Mouse (Mus musculus) frontal cortex, adult (tissue): ENCODE data around the gene Prune1.

Source experiments
- ATAC-seq: cut with Nextera tagmentation; 2 replicates; pipeline ENCODE4 v1.9.2; 2017; ENCODE audit warnings: mild to moderate bottlenecking, moderate library complexity, mixed read lengths; ENCODE audit not compliant: low TSS enrichment

The Prune1 gene

DNA sequence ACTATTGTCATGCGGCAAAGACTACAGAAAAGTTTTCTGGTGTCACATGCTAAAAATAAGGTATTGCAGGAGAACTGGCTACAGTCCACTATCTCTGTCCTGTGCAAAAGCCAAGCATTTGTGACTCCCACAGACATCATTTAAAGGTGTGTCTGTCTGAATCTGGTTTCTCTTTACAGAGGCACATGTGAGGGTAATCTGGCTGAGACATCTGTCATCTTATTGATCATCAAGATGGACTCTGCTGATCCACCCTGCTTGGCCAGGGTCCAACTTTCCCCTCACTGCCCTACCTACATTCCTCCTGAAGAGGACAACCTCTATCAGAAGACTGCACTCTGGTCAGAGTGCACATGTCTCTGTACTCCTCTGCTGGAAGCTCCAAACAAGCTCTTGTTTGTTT is 4.7 kb downstream of the Prune1 start:
- no peak for ATAC-seq

DNA sequence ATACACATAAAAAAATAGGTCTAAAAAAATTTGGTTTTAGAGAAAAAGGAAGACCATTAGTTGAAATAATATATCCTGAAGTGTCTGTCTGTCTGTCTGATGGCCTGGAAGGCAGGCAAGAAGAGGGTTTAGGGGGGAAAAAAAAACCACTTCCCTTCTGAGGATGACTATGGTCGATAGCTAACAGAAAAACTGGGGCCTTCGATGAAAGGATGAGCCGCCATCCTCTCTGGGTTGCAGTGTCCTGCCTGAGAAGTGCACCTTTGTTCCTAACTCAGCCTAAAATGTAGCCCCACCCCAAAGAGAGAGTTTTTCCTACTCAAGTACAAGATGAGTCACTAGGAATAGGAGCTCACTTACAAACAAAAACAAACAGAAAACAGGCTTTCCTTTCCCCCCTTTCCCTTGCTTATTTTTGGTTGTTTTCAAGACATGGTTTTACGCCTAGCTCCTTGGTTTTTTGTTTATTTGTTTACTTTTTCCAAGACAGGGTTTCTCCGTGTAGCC is 5.4 kb downstream of the Prune1 start:
- ATAC-seq = no peak

DNA sequence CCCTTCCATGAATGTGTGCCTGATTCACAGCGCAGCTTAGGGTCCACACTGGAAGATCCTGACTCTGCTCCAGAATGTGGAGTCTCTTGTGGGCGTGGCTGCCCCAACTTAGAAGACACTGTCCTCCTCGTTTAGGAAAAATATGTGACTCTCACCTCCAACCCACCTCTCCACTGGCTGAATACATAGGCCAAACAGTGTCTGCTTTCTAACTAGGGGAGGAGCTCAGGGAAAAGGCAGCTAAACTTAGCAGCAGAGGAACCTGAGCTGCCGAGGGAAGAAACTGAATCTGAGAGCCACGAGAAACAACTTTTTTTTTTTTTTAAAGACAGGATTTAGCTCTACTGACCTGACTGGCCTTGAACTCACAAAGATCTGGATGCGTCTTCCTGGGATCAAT is 6.7 kb downstream of the Prune1 start:
- ATAC-seq = no peak

DNA sequence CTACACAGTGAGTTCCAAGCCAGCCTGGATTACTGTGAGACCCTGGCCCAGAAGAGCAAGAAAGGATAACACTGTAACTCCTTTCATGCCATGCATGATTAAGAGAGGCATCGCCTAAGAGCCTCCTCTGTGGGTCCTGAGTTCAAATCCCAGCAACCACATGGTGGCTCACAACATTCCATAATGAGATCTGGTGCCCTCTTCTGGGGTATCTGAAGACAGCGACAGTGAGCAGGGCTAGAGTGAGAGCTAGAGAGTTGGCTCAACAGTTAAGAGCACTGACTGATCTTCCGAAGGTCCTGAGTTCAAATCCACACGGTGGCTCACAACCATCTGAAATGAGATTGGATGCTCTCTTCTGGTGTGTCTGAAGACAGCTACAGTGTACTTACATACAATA is 7.4 kb downstream of the Prune1 start:
- ATAC-seq = no peak

DNA sequence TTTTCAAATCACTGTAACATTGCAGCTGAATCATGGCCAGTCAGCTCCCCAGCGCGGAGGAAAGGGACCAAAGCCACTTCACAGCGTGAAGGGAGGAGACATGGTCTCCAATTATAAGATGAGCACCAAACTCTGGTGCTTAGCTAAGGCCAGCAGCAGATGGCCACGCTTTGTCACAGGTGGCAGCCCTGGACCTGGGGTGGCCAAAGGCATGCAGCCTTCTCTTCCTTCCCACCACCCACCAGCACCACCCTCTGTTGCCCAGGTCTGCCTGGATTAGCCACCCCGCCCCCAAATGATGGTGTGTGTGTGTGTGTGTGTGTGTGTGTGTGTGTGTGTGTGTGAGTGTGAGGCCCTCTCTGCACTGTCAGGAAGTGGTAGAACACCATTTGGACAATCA is 8.4 kb downstream of the Prune1 start:
- ATAC-seq = no peak

DNA sequence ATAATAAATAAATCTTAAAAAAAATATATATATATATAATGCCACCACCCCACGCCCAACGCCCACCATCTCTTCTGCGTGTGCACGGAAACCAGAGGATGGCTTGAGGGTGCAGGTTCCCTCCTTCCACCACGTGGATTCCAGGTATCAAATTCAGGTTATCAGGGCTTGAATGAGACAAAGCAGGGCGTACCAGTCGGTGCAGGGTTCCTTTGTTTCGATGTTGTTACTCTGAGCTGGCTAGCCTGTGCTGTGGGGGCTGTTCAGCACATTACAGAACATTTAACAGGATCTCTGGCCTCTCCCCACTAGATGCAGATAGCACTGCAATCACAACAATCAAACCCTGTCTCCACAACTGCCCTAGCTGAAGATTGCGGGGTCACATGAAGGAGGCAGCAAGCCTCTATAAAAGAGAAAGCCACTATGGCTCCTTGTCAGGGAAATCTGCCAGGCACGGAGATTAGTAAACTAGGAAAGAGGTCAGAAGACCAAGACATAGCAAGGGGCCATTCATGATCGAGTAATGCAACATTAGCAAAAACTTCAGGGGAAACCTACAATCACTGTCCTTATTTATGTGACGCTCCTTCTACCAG is 11.0 kb downstream of the Prune1 start:
- no peak for ATAC-seq

DNA sequence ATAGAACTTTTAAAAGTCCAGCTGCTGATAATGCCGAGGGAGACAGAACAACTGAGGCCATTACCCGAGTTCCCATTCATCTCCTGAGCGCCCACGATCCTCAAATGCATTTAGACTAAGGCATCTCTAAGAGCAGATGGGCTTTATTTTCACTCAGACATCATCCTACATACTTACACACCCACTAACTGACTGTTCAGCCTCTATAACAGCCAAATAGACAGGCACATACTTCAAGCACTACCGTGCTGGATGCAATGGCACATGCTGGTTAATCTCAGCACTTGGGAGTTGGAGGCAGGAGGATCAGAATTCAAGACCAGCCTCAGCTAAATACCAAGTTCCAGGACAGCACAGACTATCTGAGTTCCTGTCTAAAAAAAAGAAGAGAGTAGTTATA is 12.1 kb downstream of the Prune1 start:
- ATAC-seq = peak; percentile 93

DNA sequence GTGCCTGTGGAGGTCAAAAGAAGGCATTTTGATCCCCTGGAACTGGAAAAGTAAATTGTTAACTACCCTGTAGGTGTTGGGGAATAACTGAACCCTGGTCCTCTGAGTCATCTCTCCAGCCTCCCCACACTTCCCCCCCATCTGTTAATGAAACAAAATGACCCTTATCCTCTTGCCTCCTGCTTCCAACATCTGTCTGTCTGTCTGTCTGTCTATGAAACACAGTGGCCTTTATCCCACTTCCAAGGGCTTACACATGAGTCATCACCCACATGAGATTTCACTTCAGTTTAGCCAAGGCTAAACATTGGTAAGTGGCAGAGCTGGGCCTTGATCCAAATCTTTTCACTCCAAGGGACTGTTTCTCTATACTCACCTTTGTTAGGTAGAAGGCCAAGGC is 14.0 kb downstream of the Prune1 start:
- no peak for ATAC-seq

DNA sequence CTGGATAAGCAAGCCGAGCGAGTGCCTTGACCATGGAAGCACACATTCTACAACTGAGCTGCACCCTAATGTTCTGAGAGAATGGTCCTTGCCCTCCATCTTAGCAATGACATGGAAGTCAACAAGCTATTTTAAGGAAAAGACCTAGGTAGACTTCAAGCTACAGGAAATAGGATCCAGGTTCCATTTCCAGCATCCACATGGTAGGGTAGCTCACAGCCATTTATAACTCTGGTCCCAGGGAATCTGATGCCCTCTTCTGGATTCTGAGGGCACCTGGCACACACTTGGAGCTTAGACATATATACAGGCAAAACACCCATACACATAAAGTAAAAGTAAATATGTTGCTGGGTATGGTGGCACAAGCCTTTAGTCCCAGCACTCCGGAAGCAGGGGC is 15.8 kb downstream of the Prune1 start:
- ATAC-seq = no peak

DNA sequence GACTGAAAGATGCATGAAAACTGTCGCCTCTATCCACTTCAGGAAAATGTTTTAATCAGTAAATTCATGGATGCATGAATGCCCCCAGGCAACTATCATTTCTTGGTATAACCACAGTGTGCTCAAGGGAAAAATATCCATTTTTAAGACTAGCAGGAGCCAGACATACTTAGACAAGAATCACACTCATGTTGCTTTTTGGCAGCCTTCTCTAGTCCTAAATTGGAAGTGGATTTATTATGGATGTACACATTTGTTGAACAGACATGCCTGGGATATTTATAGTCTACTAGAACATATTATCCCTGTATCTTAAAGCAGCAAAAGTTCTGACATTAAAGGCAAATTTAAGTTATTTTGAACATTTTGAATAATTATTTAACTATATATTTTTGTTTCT is 17.2 kb downstream of the Prune1 start:
- peak; percentile 70 for ATAC-seq

DNA sequence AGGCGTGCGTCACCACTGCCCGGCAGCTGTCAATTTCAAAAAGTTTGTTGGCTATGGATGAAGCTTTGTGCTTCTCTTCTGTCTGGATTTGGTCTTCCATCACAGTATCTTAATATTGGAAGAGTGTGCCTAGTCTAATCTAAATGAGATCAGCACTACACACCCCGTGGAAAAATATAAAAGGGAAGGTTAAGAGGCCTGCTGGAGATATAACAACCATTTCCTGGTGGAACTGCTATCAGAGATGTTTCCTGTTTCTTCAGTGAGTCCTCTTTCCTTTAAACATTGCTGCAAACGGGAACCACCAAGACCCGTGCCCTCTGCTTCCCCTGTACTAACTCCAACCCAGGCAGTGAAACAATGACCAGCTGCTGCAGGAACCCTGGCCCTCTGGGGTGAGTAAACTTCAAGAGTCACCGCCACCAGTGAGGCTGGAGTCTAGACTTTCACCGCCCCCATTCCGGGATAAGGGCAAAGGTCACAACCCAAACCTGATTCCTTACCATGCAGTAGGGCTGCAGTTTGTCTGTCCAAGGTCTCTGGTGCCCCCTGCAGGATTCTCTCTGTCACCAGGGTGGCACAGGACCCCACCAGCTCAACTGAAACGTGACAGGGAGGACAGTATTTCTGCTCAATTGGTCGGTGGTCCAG is 18.7 kb downstream of the Prune1 start:
- peak; percentile 42; the same call in 1 of the 2 replicates for ATAC-seq

DNA sequence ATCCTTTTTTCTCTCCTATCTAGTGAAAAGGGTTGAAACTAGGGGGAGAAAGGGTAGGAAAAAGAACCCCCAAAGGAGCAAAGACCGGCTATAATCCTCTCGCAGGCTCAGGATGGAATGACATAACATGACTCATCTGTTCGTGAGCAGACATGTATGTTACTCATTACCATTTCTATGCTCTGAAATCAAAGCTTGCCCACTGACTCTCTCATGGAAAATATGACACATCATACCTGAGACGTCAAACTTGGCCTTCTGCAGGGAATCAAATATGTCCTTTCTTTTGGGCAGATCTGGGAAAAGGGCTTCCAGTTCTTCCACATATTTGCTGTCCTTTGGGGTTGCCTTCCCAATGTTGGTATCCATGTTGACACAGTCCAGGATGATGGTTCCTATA is 19.9 kb downstream of the Prune1 start:
- no peak for ATAC-seq

DNA sequence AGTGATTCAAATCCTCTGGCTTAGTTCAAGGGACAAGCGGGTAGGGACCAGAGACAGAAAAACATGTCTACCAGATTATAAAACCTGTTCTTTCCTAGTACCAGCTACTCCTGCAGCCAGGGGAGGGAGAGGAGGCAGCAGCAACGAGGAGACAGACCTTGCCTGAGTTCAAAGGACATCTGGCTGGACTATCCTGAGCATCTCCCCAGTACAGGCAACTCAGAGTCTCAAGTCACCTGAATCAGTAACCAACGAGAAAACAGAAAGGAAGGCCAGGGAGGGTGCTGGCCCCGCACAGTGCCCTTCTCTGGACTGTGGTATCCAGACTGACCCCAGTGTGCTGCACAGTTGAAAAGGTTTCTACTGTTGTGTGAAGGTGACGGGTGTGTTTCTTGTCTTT is 24.9 kb downstream of the Prune1 start:
- ATAC-seq = no peak

DNA sequence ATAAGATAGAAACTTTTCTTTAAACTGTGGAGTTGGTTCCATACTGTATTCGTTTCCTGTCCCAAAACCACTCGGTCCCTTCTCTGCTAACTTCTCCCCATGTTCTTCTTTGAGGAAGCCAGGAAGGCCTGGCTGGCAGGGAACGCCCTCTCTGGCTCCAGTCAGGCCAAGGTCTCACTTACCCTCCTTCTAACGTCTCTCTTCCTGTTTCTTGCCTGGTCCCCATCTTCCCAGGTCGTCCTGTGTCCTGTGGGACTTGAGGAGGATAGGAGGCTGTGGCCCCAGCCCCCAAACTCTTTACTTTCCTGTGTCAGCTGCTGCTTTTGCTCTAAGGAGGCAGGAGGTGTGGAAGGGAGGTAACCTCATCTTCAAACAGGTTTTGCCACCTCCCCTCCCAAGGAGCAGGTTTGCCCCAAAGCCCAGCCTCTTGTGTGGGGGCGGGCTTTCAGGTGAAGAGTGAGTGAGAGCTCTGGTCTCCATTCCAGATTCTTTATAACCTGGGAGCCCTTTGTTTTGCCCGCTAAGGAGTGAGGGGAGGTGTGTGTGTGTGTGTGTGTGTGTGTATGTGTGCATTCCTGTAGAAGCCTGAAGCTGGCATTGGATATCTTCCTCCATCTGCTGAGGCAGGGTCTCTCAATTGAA is 31.0 kb downstream of the Prune1 start, which contains the start of gene Bnipl:
TSS of gene Bnipl (minus strand) at position 411 of the 642 bp plus-strand sequence.
- no peak for ATAC-seq

DNA sequence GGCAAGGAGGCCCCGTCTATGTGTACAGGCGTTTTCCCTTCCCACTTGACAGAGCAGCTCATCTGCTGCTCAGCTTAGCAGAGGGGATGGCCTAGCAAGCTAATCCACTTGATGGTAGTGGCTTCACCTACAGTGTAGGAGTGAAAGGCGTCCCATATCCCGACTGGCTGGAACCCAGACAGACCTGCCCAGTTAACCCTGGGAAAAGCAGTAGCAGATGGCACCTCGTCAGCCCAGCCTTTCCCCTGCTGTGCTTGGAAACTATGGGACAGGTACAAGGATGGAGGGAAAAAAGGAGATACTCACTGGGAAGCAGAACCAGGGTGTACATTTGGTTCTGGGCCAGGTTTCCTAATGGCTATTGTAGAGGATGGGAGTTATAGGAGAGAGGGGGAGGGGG is 31.5 kb downstream of the Prune1 start:
- ATAC-seq = no peak

DNA sequence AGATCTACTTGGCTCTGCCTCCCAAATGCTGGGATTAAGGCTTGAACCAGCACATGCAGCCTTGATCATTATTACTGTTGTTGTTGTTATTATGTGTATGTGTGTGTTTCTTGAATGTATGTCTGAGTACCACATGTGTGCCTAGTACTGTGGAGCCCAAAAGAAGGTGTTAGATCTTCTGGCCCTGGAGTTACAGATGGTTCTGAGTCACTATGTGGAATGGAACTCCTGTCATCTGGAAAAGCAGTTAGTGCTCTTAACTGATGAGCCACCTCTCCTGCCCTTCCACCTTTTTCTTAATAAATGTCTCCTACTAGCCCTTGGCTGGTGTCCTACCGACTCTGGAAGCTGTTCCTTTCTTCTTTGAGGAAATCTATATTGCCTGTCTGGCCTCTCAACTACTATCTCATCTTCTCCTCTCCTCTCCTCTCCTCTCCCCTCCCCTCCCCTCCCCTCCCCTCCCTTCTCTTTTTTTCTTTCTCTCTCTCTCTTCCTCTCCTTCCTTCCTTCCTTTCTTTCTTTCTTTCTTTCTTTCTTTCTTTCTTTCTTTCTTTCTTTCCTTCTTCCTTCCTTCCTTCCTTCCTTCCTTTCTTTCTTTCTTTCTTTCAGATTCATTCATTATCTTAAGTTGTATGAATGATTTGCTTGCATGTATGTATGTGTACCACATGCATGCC is 34.1 kb downstream of the Prune1 start:
- no peak for ATAC-seq

DNA sequence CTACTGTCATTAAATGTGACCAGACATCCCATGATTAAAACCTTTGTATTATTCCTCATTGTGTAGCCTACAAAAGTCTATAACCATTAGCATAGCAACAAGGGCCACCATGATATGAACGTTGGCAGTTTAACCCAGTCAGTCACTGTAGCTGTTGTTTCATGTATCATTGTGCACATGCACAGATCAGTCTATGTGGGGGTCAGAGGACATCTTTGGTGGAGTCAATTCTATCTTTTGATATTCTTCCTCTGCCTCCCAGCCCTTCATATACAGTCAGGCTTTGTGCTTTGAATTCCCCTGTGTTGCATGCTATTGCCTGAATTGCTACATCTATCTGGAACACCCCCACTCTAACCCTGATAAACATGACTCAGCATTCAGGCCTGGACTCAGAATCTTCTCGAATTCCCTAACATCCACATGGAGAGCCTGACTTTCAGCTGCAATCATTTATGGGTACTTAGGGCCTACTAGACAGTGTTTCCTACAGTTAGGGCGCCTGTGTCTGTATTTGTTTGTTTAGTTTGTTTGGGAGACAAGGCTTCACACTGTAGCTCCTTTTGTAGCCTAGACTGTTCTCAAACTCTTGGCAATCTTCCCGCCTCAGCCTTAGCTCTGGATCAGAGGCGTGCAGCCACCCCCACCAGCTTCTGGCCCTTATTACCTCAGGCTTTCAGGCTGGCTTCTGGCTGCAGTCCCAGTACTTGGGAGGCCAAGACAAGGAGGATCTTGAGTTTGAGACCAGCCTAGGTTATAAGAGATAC is 35.2 kb downstream of the Prune1 start:
- 0 out of 2 replicates have a peak, but pooled peaks have one; percentile 38 for ATAC-seq

DNA sequence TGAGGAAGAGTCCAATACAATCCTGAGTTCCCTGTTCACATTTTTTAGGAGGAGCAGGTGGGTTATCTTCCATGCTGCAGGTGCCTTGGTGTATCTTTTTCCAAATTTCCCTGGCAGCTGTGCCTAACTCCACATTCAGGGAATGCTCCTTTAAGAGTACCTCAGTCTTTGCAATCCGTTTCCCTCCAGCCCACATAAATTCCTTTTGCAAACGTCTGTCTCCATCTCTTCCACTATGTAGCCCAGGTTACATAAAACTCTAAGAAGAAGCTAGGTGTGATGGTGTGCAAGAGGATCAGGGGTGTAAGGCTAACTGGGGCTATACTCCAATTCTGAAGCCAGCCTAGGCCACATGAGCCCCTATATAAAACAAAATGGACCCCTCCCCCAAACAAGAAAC is 38.8 kb downstream of the Prune1 start:
- ATAC-seq = peak; percentile 79

DNA sequence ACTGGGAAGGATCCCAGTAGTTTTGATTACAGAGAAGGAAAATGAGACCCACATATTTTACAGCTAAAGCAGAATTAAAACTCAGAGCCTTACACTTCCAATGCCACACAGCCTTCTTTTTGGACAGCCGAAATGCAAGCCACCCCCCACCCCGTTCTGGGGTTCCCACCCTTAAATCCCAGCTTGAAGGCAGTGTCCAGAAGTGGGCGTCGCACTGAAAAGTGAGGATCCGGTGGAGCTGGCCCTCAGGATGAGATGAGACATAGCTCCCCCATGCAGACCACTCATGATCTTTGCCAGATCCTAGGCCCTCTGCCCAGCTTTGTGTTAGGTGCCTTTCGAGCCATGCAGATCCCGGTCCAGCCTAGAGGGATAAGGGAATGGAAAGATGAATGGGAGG is 40.4 kb downstream of the Prune1 start, which contains the start of gene Gm128:
TSS of gene Gm128 (minus strand) at position 101 of the 400 bp plus-strand sequence.
- no peak for ATAC-seq

DNA sequence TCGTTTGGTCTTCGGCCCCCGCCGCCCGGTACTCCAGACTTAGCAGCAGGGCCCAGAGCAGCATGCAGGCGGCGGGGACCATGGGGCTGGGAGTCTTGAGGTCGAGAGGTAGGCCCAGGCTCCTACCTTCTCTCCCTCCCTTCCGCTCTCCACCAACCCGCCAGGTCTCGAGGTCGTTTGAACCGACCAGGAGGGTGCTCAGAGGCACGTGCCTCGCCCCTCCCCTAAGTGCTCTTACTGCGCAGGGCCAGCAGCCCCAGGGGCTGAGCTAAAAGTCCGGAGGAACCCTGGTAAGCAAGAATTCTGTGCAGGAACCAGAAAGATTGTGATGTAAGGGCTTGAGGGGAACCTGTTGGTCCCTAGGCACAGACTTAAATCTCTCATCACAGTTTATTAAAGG is 41.0 kb downstream of the Prune1 start:
- ATAC-seq = no peak

DNA sequence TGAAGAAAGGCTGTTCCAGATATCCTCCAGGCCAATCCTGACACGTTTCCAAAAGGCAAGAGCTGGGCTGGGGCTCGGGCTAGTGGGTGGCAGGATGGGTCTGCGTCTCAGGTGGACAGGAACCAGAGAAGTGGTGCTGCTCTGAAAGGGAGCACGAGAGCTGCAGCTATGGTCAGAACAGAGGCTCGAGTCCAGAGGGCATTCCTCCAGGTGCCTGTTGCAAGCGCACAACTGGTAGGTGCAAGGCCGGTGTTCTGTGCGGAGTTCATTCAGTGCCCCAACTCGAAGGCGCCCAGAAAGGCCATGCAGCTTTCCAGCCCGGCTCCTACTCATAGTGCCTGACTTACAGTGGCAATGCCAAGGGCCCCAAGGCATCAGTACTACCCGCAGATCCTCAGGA is 41.9 kb downstream of the Prune1 start:
- no peak for ATAC-seq

DNA sequence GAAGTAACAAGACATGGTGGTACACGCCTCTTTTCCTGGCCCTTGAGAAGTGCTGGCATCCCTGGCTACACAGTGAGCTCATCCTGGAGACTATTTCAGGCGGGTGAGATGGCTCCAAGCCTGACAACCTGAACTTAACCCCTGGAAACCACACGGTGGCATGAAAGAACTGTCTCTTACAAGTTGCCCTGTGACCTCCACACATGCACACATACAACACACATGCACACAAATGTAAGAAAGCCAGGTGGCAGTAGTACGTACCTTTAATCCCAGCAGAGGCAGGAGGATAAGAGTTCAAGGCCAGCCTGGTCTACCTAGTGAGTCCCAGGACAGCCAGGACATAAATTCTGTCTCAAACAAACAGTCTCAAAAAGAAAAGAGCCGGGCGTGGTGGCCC is 42.9 kb downstream of the Prune1 start:
- ATAC-seq = no peak
